Mouse (Mus musculus) spleen, postnatal 36 days (tissue): ENCODE measurements at regions not wholly inside any gene's neighbourhood (a gene's known extent, or its start where the extent isn't known, plus 50 kb on each side); places are given as distances from the start of the nearest gene placed in this dataset.

Experiments
- DNase-seq, 2 experiments: peaks; one replicate each; pipeline ENCODE4 v3.0.0; 2022; ENCODE audit warnings: low spot score in 2 of 2, mixed read lengths in 1 of 2

- no peak for DNase-seq
Observed at GRCm38 (mm10) chr6:66012675-66013074, 60.3 kb downstream of the 4930544G11Rik start.

- DNase-seq = no peak
Observed at GRCm38 (mm10) chr6:66023531-66023930, 71.1 kb downstream of the 4930544G11Rik start.

DNA sequence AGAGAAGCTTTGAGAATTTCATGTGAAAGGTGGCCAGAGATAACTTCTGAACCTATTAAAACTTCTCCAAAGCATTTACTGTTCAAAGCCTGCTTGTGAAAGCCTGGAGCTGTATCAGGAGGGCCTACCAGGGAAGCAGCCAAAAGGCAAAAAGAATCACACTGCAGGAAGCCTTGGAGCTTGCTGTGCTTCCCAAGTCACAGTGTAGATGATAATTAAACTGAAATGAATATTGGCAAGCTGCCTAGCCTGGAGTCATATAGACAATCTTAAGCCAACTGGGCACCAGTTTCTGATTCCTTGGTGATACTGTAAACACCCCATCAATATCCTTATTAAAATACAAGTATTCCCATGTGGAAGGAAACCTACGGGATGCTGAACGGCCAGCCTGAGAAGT lies 84.4 kb downstream of the 4930544G11Rik start:
- no peak for DNase-seq

- DNase-seq = no peak
Observed at GRCm38 (mm10) chr6:66051852-66052251, 99.4 kb downstream of the 4930544G11Rik start.

DNA sequence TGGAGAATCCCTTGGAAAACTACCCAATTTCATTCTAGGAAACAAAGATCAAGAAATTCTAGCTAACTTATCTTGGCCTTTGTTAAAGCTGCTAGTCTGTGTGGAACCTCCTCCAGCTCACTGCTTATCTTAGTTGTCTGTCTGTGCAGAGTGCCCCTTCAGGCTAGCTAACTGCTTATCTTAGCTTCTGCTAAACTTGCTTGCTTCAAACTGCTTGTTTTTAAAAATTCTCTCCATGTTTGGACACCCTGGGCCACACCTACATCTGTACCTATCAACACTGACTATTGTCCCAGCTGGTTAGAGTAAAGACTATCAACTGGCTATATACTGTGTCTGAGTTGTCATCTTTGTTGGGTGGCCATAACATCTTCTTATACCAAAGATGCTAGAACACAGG lies 100.0 kb downstream of the 4930544G11Rik start:
- no peak for DNase-seq

- no peak for DNase-seq
Observed at GRCm38 (mm10) chr6:66053197-66053596, 100.8 kb downstream of the 4930544G11Rik start.

GRCm38 (mm10) chr6:66068874-66069273 lies 116.5 kb downstream of the 4930544G11Rik start:
- no peak for DNase-seq

DNA sequence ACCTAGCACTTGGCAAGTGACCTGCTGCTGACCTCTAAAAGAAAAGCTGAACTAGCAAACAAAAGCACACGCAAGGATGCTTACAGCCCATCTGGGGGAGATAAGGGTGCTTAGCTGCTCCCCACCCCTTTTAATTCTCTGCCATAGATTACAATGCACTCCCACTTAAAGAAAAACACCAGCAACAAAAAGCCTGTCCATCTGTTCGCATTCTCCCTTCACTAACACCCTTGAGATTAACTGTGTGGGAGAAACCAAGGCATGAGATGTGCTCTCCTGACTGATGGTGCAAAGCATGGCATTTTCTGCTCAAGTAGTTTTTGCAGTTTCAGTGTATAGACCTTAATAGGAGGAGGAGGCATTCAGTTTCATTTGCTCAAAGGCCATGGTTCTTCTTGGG lies 125.0 kb downstream of the 4930544G11Rik start:
- no peak for DNase-seq

DNA sequence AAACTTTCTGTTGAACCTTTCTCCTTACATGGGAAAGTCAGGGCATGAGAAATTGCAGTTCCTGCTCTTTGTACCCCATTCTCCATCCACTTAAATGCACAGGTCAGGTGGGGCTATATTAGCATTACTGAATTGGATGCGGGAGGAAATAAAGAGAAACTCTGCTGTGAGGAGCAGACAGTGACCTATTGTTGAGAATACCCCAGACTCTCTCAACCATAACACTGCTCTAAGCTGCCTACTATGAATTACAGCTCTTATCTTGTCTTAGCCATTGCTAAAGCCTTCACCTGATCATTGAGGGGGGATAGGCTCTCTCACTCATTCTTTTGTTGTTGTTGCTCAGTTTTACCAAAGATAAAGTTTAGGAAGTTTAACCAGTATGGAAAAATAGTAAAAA lies 126.4 kb downstream of the 4930544G11Rik start:
- no peak for DNase-seq

DNA sequence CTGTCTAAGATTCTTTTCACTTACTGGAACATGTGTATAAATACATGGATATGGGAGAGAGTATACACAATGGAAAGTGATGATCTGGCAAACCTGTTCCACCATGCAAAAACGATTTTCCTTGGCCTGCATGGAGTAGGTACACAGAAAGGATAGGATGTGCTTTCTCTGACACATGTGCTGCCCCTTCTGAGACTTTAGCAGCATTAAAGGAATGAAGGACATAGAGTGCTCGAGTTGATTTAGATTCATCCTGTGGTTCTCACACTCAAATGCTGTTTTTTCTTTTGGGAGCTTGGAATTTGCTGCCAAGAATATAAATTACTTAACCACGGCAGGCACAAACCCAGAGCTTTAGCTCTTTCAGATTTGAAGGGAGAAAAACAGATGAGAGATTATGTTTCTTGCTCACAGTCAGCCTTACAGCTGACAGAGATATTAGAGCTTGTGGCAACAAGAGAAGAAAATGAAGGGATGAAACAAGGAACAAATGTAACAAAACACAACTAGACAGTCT lies 149.2 kb downstream of the 4930544G11Rik start:
- DNase-seq = no peak

DNA sequence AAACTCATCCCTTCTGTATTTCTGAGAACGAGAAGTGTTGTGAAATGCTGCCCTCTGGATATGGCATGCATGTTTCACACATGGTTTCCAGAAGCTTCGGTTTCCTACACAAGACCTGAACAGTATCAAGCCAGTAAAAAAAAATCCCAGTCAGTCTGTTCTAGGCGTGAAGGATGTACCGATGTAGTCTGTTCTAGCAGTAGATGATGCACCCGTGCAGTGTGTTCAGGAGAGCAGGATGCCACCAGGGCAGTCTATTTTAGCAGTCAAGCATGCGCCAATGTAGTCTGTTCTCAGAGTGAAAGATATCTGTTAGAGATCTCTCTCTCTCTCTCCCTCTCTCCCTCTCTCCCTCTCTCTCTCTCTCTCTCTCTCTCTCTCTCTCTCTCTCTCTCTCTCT lies 162.0 kb downstream of the 4930544G11Rik start:
- no peak for DNase-seq

DNA sequence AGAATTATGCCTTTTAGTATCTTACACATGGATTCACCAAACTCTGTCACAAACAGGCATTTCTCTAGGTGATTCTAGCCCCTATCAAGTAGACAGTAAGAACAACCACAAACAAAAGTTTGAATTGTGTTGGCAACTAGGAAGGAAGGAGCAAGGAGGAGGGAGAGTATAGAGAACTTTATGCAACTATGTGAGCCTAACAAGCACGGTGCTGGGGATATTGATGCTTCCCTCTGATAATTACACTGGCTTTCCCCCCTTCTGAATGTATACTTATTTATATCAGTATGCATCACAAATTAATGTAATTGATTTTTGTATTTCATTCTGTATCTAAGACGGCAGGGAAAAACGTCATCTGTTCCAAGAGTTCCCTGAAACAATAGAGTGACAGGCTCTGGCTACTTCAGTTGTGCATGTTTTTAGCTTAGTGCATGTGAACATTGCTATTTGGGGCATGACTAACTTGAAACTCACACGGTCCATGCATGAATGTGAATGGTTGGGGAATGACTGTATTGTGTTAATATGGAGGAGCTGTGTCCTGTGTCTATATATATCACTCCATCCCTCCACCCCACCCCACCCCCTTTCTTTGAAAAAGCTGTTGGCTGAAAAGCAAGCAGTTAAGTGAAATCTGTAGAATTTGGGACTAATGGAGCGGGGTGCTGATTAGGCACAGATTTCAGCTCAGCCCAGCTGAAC lies 169.2 kb downstream of the 4930544G11Rik start:
- DNase-seq = no peak

- no peak for DNase-seq
Observed at GRCm38 (mm10) chr6:66124292-66124691, 171.9 kb downstream of the 4930544G11Rik start.

GRCm38 (mm10) chr6:66151786-66152185 lies 199.4 kb downstream of the 4930544G11Rik start:
- DNase-seq = no peak

- peak in 1 of 2 experiments; percentile 1 for DNase-seq
Observed at GRCm38 (mm10) chr6:66154831-66155230, 202.4 kb downstream of the 4930544G11Rik start.

DNA sequence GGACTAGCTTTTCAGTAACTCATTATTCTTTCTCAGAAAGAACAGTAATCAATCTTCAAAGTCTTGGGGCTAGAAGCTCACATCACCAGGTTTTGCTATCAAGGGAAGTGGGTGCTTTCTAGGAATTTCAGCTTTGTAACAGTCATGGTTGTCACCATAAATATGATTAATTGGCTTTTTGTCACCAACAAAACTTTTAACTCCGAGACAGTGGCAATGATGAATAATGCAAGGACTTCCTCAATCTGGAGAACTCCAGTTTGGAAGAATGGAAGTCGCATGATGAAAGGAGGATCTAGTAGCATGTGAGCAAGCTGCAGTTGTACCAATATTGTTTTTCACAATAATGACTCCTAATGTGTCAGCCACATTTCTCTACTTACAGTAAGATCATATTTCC lies 208.4 kb downstream of the 4930544G11Rik start:
- no peak for DNase-seq

DNA sequence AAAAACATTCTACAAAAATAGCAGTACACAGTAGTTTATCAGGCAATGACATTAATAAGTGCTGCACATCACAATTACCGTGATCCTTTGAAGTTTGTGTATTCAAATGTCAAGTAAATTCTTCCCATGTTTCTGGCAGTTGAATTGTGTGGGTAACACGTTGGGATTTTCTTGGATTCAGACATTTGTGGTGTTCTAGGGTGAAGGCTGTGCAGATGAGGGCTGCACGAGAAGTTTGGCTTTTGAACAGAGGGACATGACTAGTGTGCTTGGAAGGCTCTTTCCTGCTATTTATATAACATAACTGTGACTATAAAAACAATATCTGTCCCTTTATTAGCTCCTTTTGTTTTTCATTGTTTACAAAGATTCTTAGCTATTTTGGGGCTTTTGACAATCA lies 216.5 kb downstream of the 4930544G11Rik start:
- no peak for DNase-seq

DNA sequence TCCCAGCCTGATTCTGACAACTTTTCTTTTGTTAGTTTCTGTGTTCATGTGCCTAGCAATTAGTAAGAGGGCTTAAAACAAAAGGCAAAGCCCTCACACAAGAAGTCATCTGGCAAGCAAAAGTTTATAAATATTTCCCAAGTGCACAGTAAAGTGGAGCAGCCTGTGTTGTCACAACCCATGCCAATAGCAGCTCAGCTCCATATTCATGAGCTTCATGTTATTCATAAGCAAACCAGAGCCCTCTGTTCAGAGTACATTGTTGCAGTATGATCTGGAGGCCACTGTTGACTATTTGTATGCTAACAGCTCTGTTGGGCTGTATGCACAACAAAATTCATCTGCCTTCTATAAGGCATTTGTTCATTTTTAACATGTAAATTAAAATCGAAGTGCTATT lies 245.6 kb downstream of the 4930544G11Rik start:
- DNase-seq = no peak

GRCm38 (mm10) chr6:66200136-66200790 lies 247.9 kb downstream of the 4930544G11Rik start:
- DNase-seq = no peak

GRCm38 (mm10) chr6:66206197-66206925 lies 254.0 kb downstream of the 4930544G11Rik start:
- DNase-seq = no peak

DNA sequence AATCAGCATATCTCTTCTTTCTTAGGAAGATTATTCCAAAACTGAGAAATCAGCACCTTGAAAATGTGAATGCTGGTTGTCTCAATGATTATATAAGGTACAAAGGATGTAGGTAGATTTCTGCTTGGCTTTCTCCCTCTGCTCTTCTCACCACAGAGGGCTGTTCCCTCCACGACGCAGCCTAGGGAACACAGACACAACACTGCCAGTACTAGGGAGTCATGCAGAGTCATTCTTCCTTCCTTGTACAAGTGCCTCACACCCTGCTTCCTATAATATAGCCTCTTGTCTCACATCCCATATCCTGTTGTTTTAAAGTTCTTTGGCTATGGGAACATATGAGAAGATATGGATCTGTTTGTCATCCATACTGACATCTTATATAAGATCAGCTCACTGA lies 265.1 kb downstream of the 4930544G11Rik start:
- no peak for DNase-seq

DNA sequence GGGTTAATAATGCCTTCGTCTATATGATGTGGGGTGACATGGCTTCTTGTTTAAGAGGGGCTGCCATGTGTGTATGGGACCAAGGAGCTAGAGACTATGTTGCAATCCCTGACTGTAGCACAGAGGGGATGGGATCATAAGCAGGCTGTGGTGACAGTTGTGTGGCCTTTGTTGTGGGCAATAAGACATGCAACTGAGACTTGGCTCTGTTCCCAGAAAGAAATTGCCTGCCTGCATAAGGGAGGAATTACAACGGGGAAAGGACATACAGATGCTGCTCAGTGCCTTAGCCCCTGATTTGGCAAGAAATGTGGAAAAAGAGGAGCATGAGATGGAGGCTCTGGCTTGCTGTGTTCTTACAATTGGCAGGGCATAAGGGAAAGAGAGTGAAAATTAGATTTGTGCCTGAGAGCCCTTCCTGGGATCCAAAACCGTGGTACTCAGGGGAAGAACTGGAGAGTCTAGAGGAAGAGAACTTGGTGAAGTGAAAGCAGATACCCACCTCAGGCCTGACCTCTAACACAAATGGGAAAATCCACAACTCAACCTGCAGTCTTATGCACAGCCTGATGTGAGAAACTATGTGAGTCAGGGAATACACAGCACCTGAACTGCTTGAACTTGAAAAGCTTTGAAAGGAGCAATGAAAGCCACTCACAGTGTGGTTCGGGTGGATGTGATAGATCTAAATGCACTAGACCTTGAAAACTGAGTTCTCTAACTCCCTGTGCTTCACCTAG lies 271.9 kb downstream of the 4930544G11Rik start:
- no peak for DNase-seq
